Mouse (Mus musculus): Measurements from ENCODE around the gene Klrb1b. TPM values are rescaled to one million over a fixed set of nuclear protein-coding genes. Genes with fewer than 3 reads are reported as not detected.
"Not testable (repeated sequence)": the region's sequence is repeated elsewhere in the genome, so short reads cannot be mapped to it uniquely, and the experiment has no call there.

Gene Klrb1b
- polyA plus RNA-seq, 1 experiment: 0.85 TPM

- Histone ChIP-seq H3K27me3 (ENCODE audit: control insufficient read depth, insufficient read depth, low read length) (no peaks in the 10 kb centered on the region), H3K27ac (ENCODE audit: control insufficient read depth, insufficient read depth, low read length) (no peak overlapping the region), H3K4me1 (replicated peaks; ENCODE audit: control insufficient read depth, insufficient read depth, low read length) (peaks cover 23% of the 10 kb centered on the region), H3K4me3 (ENCODE audit: control insufficient read depth, insufficient read depth, low read length) (no peak overlapping the region), H3K36me3 (ENCODE audit: control insufficient read depth, insufficient read depth, low read length) (no peaks in the 10 kb centered on the region)
- 22% methylated on average over 10 of the region's 10 CpGs for WGBS
- DNase-seq: no peak
- no peak for TF ChIP-seq POLR2A (IDR thresholded peaks at IDR 0.05; ENCODE audit: control insufficient read depth, extremely low read depth, insufficient read depth, low read length, poor library complexity)
- TF ChIP-seq CTCF (IDR thresholded peaks at IDR 0.05; ENCODE audit: borderline replicate concordance, control insufficient read depth, extremely low read depth, insufficient read depth, low read length, poor library complexity): no peak
Measured at GRCm38 (mm10) chr6:128833046-128833445, 6.9 kb upstream of the Klrb1b start.

DNA sequence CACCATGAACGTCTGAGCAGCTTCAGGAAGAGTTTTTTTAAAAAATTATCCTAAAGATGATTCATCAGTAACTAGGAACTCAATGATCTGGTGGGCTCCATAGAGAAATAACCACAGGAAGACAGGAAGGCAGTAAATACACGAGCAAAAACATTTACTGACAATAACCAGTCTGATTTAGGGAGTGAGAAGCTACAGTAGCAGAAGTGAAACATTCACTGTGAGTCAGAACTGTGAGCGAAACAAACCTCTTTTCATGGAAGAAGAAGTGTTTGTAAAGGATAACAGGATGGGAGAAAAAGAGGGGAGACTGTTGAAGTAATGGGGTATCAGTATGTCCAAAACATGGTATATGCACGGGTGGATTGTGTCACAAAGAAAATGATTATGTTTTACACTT, 3.7 kb upstream of the Klrb1b start:
- no peak overlapping the region for H3K27ac ChIP-seq (ENCODE audit: control insufficient read depth, insufficient read depth, low read length)
- H3K27me3 ChIP-seq (ENCODE audit: control insufficient read depth, insufficient read depth, low read length): no peaks in the 10 kb centered on the region
- TF ChIP-seq POLR2A (IDR thresholded peaks at IDR 0.05; ENCODE audit: control insufficient read depth, extremely low read depth, insufficient read depth, low read length, poor library complexity) (no peak), CTCF (IDR thresholded peaks at IDR 0.05; ENCODE audit: borderline replicate concordance, control insufficient read depth, extremely low read depth, insufficient read depth, low read length, poor library complexity) (no peak)
- H3K36me3 ChIP-seq (ENCODE audit: control insufficient read depth, insufficient read depth, low read length): no peaks in the 10 kb centered on the region
- WGBS: 71% methylated on average over 4 of the region's 4 CpGs
- no peak overlapping the region for H3K4me3 ChIP-seq (ENCODE audit: control insufficient read depth, insufficient read depth, low read length)
- DNase-seq: no peak
- peaks cover 9% of the 10 kb centered on the region for H3K4me1 ChIP-seq (replicated peaks; ENCODE audit: control insufficient read depth, insufficient read depth, low read length)

DNA sequence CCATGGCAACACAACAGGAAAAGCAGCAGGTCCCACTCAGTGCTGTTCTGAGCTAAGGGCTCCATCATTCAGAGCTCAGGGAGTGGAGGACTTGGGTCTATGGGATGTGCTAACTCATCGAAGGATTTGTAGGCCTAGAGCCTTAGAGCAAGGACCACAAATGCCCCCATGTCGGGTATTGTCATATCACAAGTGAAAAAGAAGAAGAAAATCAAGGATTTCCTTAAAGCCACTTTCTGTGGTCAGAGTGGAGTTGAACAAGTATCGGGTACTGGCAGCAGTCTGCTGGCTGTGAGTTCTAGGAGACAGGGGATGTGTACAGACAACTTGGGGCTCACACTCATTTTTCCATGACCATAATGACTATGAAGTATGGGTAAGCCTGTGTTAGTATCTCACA, 650 bp upstream of the Klrb1b start:
- Histone ChIP-seq H3K27ac (ENCODE audit: control insufficient read depth, insufficient read depth, low read length) (no peak overlapping the region), H3K36me3 (ENCODE audit: control insufficient read depth, insufficient read depth, low read length) (no peaks in the 10 kb centered on the region), H3K27me3 (ENCODE audit: control insufficient read depth, insufficient read depth, low read length) (no peaks in the 10 kb centered on the region), H3K4me3 (ENCODE audit: control insufficient read depth, insufficient read depth, low read length) (no peak overlapping the region), H3K4me1 (replicated peaks; ENCODE audit: control insufficient read depth, insufficient read depth, low read length) (0 out of 2 replicates have a peak, but pooled peaks cover 4% of the 10 kb centered on the region)
- DNase-seq: no peak
- 62% methylated on average over 3 of the region's 3 CpGs for WGBS
- TF ChIP-seq CTCF (IDR thresholded peaks at IDR 0.05; ENCODE audit: borderline replicate concordance, control insufficient read depth, extremely low read depth, insufficient read depth, low read length, poor library complexity) (no peak), POLR2A (IDR thresholded peaks at IDR 0.05; ENCODE audit: control insufficient read depth, extremely low read depth, insufficient read depth, low read length, poor library complexity) (no peak)

DNA sequence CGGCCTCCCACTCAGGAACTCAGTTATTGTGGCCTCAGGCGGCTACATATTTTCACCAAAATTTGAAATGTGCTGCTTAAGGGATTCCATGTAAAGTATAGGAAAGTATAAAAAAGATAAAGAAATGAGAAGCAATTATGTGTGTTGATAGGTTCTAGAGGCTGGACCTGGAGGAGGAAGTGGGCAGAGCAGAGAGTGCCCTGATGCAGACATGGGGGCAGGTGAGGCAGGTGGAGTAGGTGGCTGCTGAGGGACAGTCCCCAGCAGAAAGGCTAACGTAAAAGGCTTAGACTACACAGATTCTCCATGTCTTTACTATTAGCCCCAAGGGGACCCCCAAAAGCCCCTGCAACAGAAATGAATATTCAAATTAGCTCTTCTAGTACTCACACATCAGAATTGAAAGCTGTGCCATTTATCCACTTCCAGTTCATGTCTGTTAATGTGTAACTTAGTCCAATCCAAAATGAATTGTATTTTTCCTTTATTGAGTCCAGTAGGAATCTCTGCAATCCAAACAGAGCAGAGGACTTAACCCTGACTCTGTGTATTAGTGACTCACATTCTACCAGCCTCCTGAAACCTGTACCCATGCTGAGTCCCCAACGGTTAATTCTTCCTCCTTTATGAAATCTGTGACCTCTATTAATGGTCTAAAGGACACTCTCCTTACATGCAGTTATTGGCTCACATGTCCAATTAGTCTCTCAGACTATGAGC, 7.9 kb downstream of the Klrb1b start:
- no peak for DNase-seq
- Histone ChIP-seq H3K4me3 (ENCODE audit: control insufficient read depth, insufficient read depth, low read length) (no peak overlapping the region), H3K36me3 (ENCODE audit: control insufficient read depth, insufficient read depth, low read length) (no peaks in the 10 kb centered on the region), H3K27me3 (ENCODE audit: control insufficient read depth, insufficient read depth, low read length) (no peaks in the 10 kb centered on the region), H3K4me1 (replicated peaks; ENCODE audit: control insufficient read depth, insufficient read depth, low read length) (no peaks in the 10 kb centered on the region), H3K27ac (ENCODE audit: control insufficient read depth, insufficient read depth, low read length) (no peak overlapping the region)
- 86% methylated on average over 4 of the region's 4 CpGs for WGBS
- no peak for TF ChIP-seq POLR2A (IDR thresholded peaks at IDR 0.05; ENCODE audit: control insufficient read depth, extremely low read depth, insufficient read depth, low read length, poor library complexity)
- TF ChIP-seq CTCF (IDR thresholded peaks at IDR 0.05; ENCODE audit: borderline replicate concordance, control insufficient read depth, extremely low read depth, insufficient read depth, low read length, poor library complexity): no peak

DNA sequence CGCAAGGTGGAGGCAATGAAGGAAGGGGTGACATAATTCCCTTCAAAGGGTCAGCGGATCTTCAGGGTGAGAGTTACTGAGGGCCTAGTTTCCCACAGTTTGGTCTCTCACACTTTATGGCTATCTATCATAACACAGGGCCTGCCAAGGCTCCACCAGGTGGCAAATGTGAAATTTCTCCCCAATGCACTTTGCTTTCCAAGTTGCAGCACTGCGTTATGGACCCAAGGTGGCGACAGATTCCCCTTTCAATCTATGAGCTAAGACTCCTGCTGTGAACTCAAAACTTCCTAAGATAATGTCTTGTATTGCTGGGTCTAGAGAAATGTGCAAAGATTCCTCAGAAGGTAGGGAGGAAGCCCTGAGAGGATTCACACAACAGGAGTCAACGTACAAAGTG, 17.6 kb downstream of the Klrb1b start:
- Histone ChIP-seq H3K36me3 (ENCODE audit: control insufficient read depth, insufficient read depth, low read length) (no peaks in the 10 kb centered on the region), H3K27me3 (ENCODE audit: control insufficient read depth, insufficient read depth, low read length) (no peaks in the 10 kb centered on the region), H3K27ac (ENCODE audit: control insufficient read depth, insufficient read depth, low read length) (no peak overlapping the region), H3K4me1 (replicated peaks; ENCODE audit: control insufficient read depth, insufficient read depth, low read length) (no peaks in the 10 kb centered on the region), H3K4me3 (ENCODE audit: control insufficient read depth, insufficient read depth, low read length) (no peak overlapping the region)
- TF ChIP-seq POLR2A (IDR thresholded peaks at IDR 0.05; ENCODE audit: control insufficient read depth, extremely low read depth, insufficient read depth, low read length, poor library complexity): no peak
- no peak; the same call in 1 of the 2 replicates for TF ChIP-seq CTCF (IDR thresholded peaks at IDR 0.05; ENCODE audit: borderline replicate concordance, control insufficient read depth, extremely low read depth, insufficient read depth, low read length, poor library complexity)
- 74% methylated on average over 5 of the region's 5 CpGs for WGBS
- DNase-seq: peak; percentile 76

GRCm38 (mm10) chr6:128807021-128807420, 19.1 kb downstream of the Klrb1b start:
- H3K27me3 ChIP-seq (ENCODE audit: control insufficient read depth, insufficient read depth, low read length): no peaks in the 10 kb centered on the region
- H3K36me3 ChIP-seq (ENCODE audit: control insufficient read depth, insufficient read depth, low read length): no peaks in the 10 kb centered on the region
- peaks cover 4% of the 10 kb centered on the region for H3K4me1 ChIP-seq (replicated peaks; ENCODE audit: control insufficient read depth, insufficient read depth, low read length)
- no peak for DNase-seq
- H3K27ac ChIP-seq (ENCODE audit: control insufficient read depth, insufficient read depth, low read length): no peak overlapping the region
- TF ChIP-seq POLR2A (IDR thresholded peaks at IDR 0.05; ENCODE audit: control insufficient read depth, extremely low read depth, insufficient read depth, low read length, poor library complexity) (no peak), CTCF (IDR thresholded peaks at IDR 0.05; ENCODE audit: borderline replicate concordance, control insufficient read depth, extremely low read depth, insufficient read depth, low read length, poor library complexity) (no peak)
- WGBS: 69% methylated on average over 3 of the region's 3 CpGs
- H3K4me3 ChIP-seq (ENCODE audit: control insufficient read depth, insufficient read depth, low read length): no peak overlapping the region

GRCm38 (mm10) chr6:128804823-128805640, 21.1 kb downstream of the Klrb1b start:
- DNase-seq: peak; percentile 69
- not testable (repeated sequence) for H3K4me3 ChIP-seq (ENCODE audit: control insufficient read depth, insufficient read depth, low read length); H3K27ac ChIP-seq (ENCODE audit: control insufficient read depth, insufficient read depth, low read length); H3K4me1 ChIP-seq (replicated peaks; ENCODE audit: control insufficient read depth, insufficient read depth, low read length); H3K36me3 ChIP-seq (ENCODE audit: control insufficient read depth, insufficient read depth, low read length); H3K27me3 ChIP-seq (ENCODE audit: control insufficient read depth, insufficient read depth, low read length)
- WGBS: 78% methylated on average over 7 of the region's 7 CpGs

Measured in thymus, adult 2 months (tissue).